Comparison of ENCODE assay signal across 15 mouse cellular contexts in the genomic region with DNA sequence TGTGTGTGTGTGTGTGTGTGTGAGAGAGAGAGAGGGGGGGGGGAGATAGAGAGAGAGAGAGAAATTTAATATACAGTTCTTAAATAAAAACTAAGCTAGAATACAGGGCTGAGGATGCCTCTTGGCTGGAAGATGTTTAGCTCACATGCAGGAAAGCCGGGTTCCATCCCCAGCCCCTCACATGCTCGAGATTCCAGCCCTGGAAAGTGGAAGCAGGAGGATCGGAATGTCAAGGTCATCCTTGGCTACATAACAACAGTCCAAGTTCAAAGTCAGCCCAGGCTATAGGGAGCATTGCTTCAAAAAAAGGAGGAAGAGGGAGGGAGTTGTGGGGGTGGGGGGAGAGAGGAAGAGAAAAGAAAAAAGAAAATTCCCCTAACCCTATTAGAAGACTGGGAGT. TPM values are rescaled to one million over a fixed set of nuclear protein-coding genes. Genes with fewer than 3 reads are reported as not detected.
DNase-seq lines count a peak whose midpoint lies in the region; ATAC-seq and TF ChIP-seq lines count a peak whose summit lies in the region.
"Had no signal": no experiment of that assay in that cellular context is flagged by ENCODE, and none has a peak within 500 bp of the region (broad histone marks: within the 10 kb centered on the region; RNA-seq: fewer than 3 reads in every experiment).

No protein-coding gene starts in this region.

- H3K27ac ChIP-seq in heart, embryonic 10.5 days = no peak overlapping the region
- no peak overlapping the region for H3K27ac ChIP-seq in liver, adult 2 months (replicated peaks; ENCODE audit: insufficient read depth, low read depth, low read length)
- no peak overlapping the region for H3K27ac ChIP-seq in liver, embryonic 12.5 days
- no peak overlapping the region for H3K27ac ChIP-seq in midbrain, embryonic 11.5 days (ENCODE audit: low read depth, low read length)
- H3K27ac ChIP-seq: embryonic facial prominence, embryonic 13.5 days; forebrain, embryonic 12.5 days; hindbrain, embryonic 13.5 days; hindbrain, postnatal 0 days had no signal

- no peaks in the 10 kb centered on the region for H3K4me1 ChIP-seq in heart, embryonic 10.5 days
- H3K4me1 ChIP-seq in liver, adult 2 months (ENCODE audit: control insufficient read depth, insufficient read depth, low read length) = peaks cover 4% of the 10 kb centered on the region
- no peaks in the 10 kb centered on the region for H3K4me1 ChIP-seq in liver, embryonic 12.5 days
- H3K4me1 ChIP-seq in midbrain, embryonic 11.5 days (ENCODE audit: control insufficient read depth, insufficient read depth, low read length) = no peaks in the 10 kb centered on the region
- H3K4me1 ChIP-seq: embryonic facial prominence, embryonic 13.5 days; forebrain, embryonic 12.5 days; hindbrain, embryonic 13.5 days had no signal

- WGBS in heart, embryonic 10.5 days = 23% methylated on average over 3 of the region's 3 CpGs
- 10% methylated on average over 3 of the region's 3 CpGs for WGBS in liver, adult 2 months
- WGBS in liver, embryonic 12.5 days (ENCODE audit: insufficient replicate concordance) = 28% methylated on average over 3 of the region's 3 CpGs
- 38% methylated on average over 3 of the region's 3 CpGs for WGBS in midbrain, embryonic 11.5 days

- H3K27me3 ChIP-seq in heart, embryonic 10.5 days (ENCODE audit: insufficient read depth, poor library complexity, severe bottlenecking) = peaks cover 7% of the 10 kb centered on the region
- no peaks in the 10 kb centered on the region for H3K27me3 ChIP-seq in liver, adult 2 months (ENCODE audit: control insufficient read depth, insufficient read depth, low read length)
- peaks cover 7% of the 10 kb centered on the region for H3K27me3 ChIP-seq in liver, embryonic 12.5 days (replicated peaks)
- H3K27me3 ChIP-seq in midbrain, embryonic 11.5 days (ENCODE audit: control insufficient read depth, insufficient read depth, low read length) = peaks cover 5% of the 10 kb centered on the region

- peak; percentile 72 for DNase-seq in heart, embryonic 10.5 days (ENCODE audit: low spot score)
- no peak for DNase-seq in heart, adult 9 months (ENCODE audit: low spot score in 2 of 2)
- DNase-seq in liver, adult 2 months (ENCODE audit: extremely low read depth, low read depth, low spot score) = peak; percentile 15
- DNase-seq in ES-CJ7 (ENCODE audit: low read depth, low spot score) (peak; percentile 95), ZHBTc4 (ENCODE audit: low read depth, low spot score) (peak; percentile 94)
- DNase-seq in midbrain, embryonic 11.5 days (ENCODE audit: low spot score, missing footprints) = no peak
- DNase-seq in lung, postnatal 4 days = no peak

- no peak for TF ChIP-seq CTCF in liver, adult 2 months (IDR thresholded peaks at IDR 0.05; ENCODE audit: low read depth, low read length)

- TF ChIP-seq POLR2A in liver, adult 2 months (IDR thresholded peaks at IDR 0.05; ENCODE audit: extremely low read depth, insufficient read depth, low read length) = no peak

- no peak overlapping the region for H3K4me2 ChIP-seq in liver, embryonic 12.5 days
- no peak overlapping the region for H3K4me2 ChIP-seq in midbrain, embryonic 11.5 days
- H3K4me2 ChIP-seq: embryonic facial prominence, embryonic 13.5 days; forebrain, embryonic 12.5 days; hindbrain, embryonic 13.5 days had no signal

- ATAC-seq in liver, embryonic 12.5 days = no peak
- no peak for ATAC-seq in midbrain, embryonic 11.5 days (ENCODE audit: low FRiP score)
- ATAC-seq: forebrain, embryonic 16.5 days; hindbrain, postnatal 0 days had no signal

- H3K36me3 ChIP-seq in heart, embryonic 10.5 days = no peaks in the 10 kb centered on the region
- no peaks in the 10 kb centered on the region for H3K36me3 ChIP-seq in liver, adult 2 months (ENCODE audit: control insufficient read depth, insufficient read depth, low read length)
- H3K36me3 ChIP-seq in liver, embryonic 12.5 days = no peaks in the 10 kb centered on the region
- H3K36me3 ChIP-seq in midbrain, embryonic 11.5 days (ENCODE audit: control insufficient read depth, insufficient read depth, low read length) = no peaks in the 10 kb centered on the region
- H3K36me3 ChIP-seq: embryonic facial prominence, embryonic 13.5 days; forebrain, embryonic 12.5 days; hindbrain, embryonic 13.5 days had no signal

- no peaks in the 10 kb centered on the region for H3K9me3 ChIP-seq in heart, embryonic 10.5 days
- H3K9me3 ChIP-seq in liver, embryonic 12.5 days (replicated peaks) = no peaks in the 10 kb centered on the region
- H3K9me3 ChIP-seq in midbrain, embryonic 11.5 days (ENCODE audit: control insufficient read depth, low read length) = no peaks in the 10 kb centered on the region
- H3K9me3 ChIP-seq: embryonic facial prominence, embryonic 13.5 days; forebrain, embryonic 12.5 days; hindbrain, embryonic 13.5 days had no signal

- no peak overlapping the region for H3K9ac ChIP-seq in liver, adult 2 months (ENCODE audit: low read depth, low read length)
- H3K9ac ChIP-seq in liver, embryonic 12.5 days = no peak overlapping the region
- no peak overlapping the region for H3K9ac ChIP-seq in midbrain, embryonic 11.5 days (ENCODE audit: low read length)
- H3K9ac ChIP-seq: embryonic facial prominence, embryonic 13.5 days; forebrain, embryonic 12.5 days; hindbrain, embryonic 13.5 days had no signal

- H3K79me2 ChIP-seq in liver, adult 2 months (ENCODE audit: control insufficient read depth, insufficient read depth, low read length) = no peaks in the 10 kb centered on the region

- H3K4me3 ChIP-seq in heart, embryonic 10.5 days = no peak overlapping the region
- H3K4me3 ChIP-seq in liver, adult 2 months (ENCODE audit: insufficient read depth, low read depth, low read length) = no peak overlapping the region
- H3K4me3 ChIP-seq in liver, embryonic 12.5 days = no peak overlapping the region
- no peak overlapping the region for H3K4me3 ChIP-seq in midbrain, embryonic 11.5 days (ENCODE audit: low read depth, low read length)
- H3K4me3 ChIP-seq: embryonic facial prominence, embryonic 13.5 days; forebrain, embryonic 12.5 days; hindbrain, embryonic 13.5 days had no signal

RNA-seq across cellular contexts. Expression of a gene that starts 15.0 kb away (rescaled TPM):
- 13.8 and 13.9 TPM in 2 replicates for polyA plus RNA-seq in heart, embryonic 10.5 days (2016; fragmentation: Nextera tagmentation; extraction: Ambion mirVana)
- 10.6 and 11.1 TPM in 2 replicates for total RNA-seq in liver, adult 2 months (2014; rRNA removed)
- 7.6 and 10.5 TPM in 2 replicates for polyA plus RNA-seq in liver, adult 2 months (2012; rRNA removed)
- 7.3 and 8.5 TPM in 2 replicates for polyA plus RNA-seq in liver, embryonic 12.5 days (2016; fragmentation: Nextera tagmentation; extraction: Ambion mirVana)
- polyA plus RNA-seq in midbrain, embryonic 11.5 days (2014; fragmentation: Nextera tagmentation; extraction: Ambion mirVana) = 19.1 TPM in 2 replicates

RNA-seq across cellular contexts. Expression of a gene that starts 41.0 kb away (rescaled TPM):
- 46.5 and 48.8 TPM in 2 replicates for polyA plus RNA-seq in heart, embryonic 10.5 days (2016; fragmentation: Nextera tagmentation; extraction: Ambion mirVana)
- 0.55 and 0.94 TPM in 2 replicates for total RNA-seq in liver, adult 2 months (2014; rRNA removed)
- 0.82 and 3.7 TPM in 2 replicates for polyA plus RNA-seq in liver, adult 2 months (2012; rRNA removed)
- polyA plus RNA-seq in liver, embryonic 12.5 days (2016; fragmentation: Nextera tagmentation; extraction: Ambion mirVana) = 10.6 TPM in 2 replicates
- polyA plus RNA-seq in midbrain, embryonic 11.5 days (2014; fragmentation: Nextera tagmentation; extraction: Ambion mirVana) = 34.0 and 36.6 TPM in 2 replicates

RNA-seq across cellular contexts. Expression of a gene that starts 55.0 kb away (rescaled TPM):
- polyA plus RNA-seq in heart, embryonic 10.5 days (2016; fragmentation: Nextera tagmentation; extraction: Ambion mirVana) = 51.8 and 52.7 TPM in 2 replicates
- 29.3 and 30.8 TPM in 2 replicates for total RNA-seq in liver, adult 2 months (2014; rRNA removed)
- 47.6 and 51.5 TPM in 2 replicates for polyA plus RNA-seq in liver, adult 2 months (2012; rRNA removed)
- 12.2 and 13.4 TPM in 2 replicates for polyA plus RNA-seq in liver, embryonic 12.5 days (2016; fragmentation: Nextera tagmentation; extraction: Ambion mirVana)
- polyA plus RNA-seq in midbrain, embryonic 11.5 days (2014; fragmentation: Nextera tagmentation; extraction: Ambion mirVana) = 50.7 and 60.0 TPM in 2 replicates

RNA-seq across cellular contexts. Expression of a gene that starts 55.1 kb away (rescaled TPM):
- 0.95 and 1.3 TPM in 2 replicates for polyA plus RNA-seq in heart, embryonic 10.5 days (2016; fragmentation: Nextera tagmentation; extraction: Ambion mirVana)
- total RNA-seq in liver, adult 2 months (2014; rRNA removed) = 0.94 and 1.1 TPM in 2 replicates
- polyA plus RNA-seq in liver, adult 2 months (2012; rRNA removed) = 0.09 and 0.26 TPM in 2 replicates
- 0.12 TPM in 1 of 2 replicates, not detected in the other for polyA plus RNA-seq in liver, embryonic 12.5 days (2016; fragmentation: Nextera tagmentation; extraction: Ambion mirVana)
- polyA plus RNA-seq in midbrain, embryonic 11.5 days (2014; fragmentation: Nextera tagmentation; extraction: Ambion mirVana) = 0.66 and 0.85 TPM in 2 replicates
- total RNA-seq: gastrocnemius, postnatal 10 days; gastrocnemius, postnatal 4 days had no signal

Comparison
In these comparisons a context has a peak if more than half of its experiments do, and no peak if none do; other contexts are left out.
1. DNase-seq: peak in heart, embryonic 10.5 days (single experiment), liver, adult 2 months (single experiment), ES-CJ7 (single experiment) and ZHBTc4 (single experiment); none in heart, adult 9 months (0 of 2), midbrain, embryonic 11.5 days (single experiment) and lung, postnatal 4 days (0 of 2).